Mouse (Mus musculus): Measurements from ENCODE around the gene Hoxd11.

DNA sequence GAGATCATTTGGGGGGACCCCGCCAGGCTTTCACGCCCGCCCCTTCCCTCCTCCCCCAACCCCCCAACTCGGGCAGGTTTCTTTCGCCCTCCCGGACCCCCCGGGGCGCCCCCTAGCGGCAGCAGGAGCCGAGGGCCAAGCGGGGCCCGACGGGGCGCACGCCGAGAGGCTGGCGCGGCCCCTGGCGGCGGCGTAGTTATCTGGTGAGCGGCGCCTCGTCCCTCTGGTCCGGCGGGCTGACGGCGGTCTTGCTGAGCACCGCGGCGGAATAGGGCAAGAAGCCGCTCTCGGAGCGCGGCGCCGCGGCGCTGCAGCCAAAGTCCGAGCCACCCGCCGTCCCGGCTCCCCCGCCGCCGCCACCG is 24.0 kb upstream of the Hoxd11 start:
- TF ChIP-seq GATA1 (IDR thresholded peaks at IDR 0.05; ENCODE audit: low read length): no peak
- no peak for TF ChIP-seq TAL1 (IDR thresholded peaks at IDR 0.05; ENCODE audit: low read length)
